Mouse (Mus musculus) adrenal gland, postnatal 36 days (tissue): ENCODE measurements at regions not wholly inside any gene's neighbourhood (a gene's known extent, or its start where the extent isn't known, plus 50 kb on each side); places are given as distances from the start of the nearest gene placed in this dataset.

Experiments
- DNase-seq, 2 experiments: peaks; one replicate each; pipeline ENCODE4 v3.0.0; 2021; ENCODE audit warnings: mixed read lengths in 1 of 2

- DNase-seq, result peak in 1 of 2 experiments; percentile 1
These were observed 327.8 kb upstream of the Robo2 start for GRCm38 (mm10) chr16:74739194-74740135.

GRCm38 (mm10) chr16:74732940-74733776, 321.5 kb upstream of the Robo2 start:
- no peak for DNase-seq

- no peak for DNase-seq
These were observed 318.7 kb upstream of the Robo2 start for GRCm38 (mm10) chr16:74730169-74730794.

- DNase-seq, result no peak
These were observed 311.6 kb upstream of the Robo2 start for GRCm38 (mm10) chr16:74723217-74723616.

- DNase-seq, result no peak
These were observed 306.5 kb upstream of the Robo2 start for GRCm38 (mm10) chr16:74718154-74718553.

- DNase-seq, result no peak
These were observed 306.0 kb upstream of the Robo2 start for GRCm38 (mm10) chr16:74717622-74718021.

GRCm38 (mm10) chr16:74714950-74715349, 303.3 kb upstream of the Robo2 start:
- no peak for DNase-seq

GRCm38 (mm10) chr16:74712515-74712914, 300.9 kb upstream of the Robo2 start:
- DNase-seq, result no peak

GRCm38 (mm10) chr16:74702067-74702466, 290.4 kb upstream of the Robo2 start:
- DNase-seq, result no peak

- DNase-seq, result no peak
These were observed 271.7 kb upstream of the Robo2 start for GRCm38 (mm10) chr16:74683371-74683770.

GRCm38 (mm10) chr16:74675586-74675985, 264.0 kb upstream of the Robo2 start:
- no peak for DNase-seq

- no peak for DNase-seq
These were observed 259.8 kb upstream of the Robo2 start for GRCm38 (mm10) chr16:74671466-74671865.

- DNase-seq, result no peak
These were observed 252.7 kb upstream of the Robo2 start for GRCm38 (mm10) chr16:74664337-74664736.

- no peak for DNase-seq
These were observed 239.6 kb upstream of the Robo2 start for GRCm38 (mm10) chr16:74651244-74651643.

GRCm38 (mm10) chr16:74649207-74649606, 237.6 kb upstream of the Robo2 start:
- DNase-seq, result no peak

- DNase-seq, result peak in 1 of 2 experiments; percentile 11
These were observed 236.8 kb upstream of the Robo2 start for GRCm38 (mm10) chr16:74648384-74648783.

GRCm38 (mm10) chr16:74644750-74645366, 233.2 kb upstream of the Robo2 start:
- DNase-seq, result no peak

GRCm38 (mm10) chr16:74639805-74640204, 228.2 kb upstream of the Robo2 start:
- DNase-seq, result no peak

GRCm38 (mm10) chr16:74637638-74638037, 226.0 kb upstream of the Robo2 start:
- no peak for DNase-seq

GRCm38 (mm10) chr16:74625783-74626182, 214.2 kb upstream of the Robo2 start:
- DNase-seq, result no peak

- DNase-seq, result no peak
These were observed 200.4 kb upstream of the Robo2 start for GRCm38 (mm10) chr16:74612072-74612471.

- no peak for DNase-seq
These were observed 197.9 kb upstream of the Robo2 start for GRCm38 (mm10) chr16:74609564-74609963.
